Mouse (Mus musculus) E14TG2a.4 (cell line): ENCODE measurements around the gene Pde3b.

Experiments
- CTCF ChIP-seq: conservative IDR thresholded peaks from 2 replicates; pipeline ENCODE4 v1.5.1; 2014; ENCODE audit warnings: low read length
- NANOG ChIP-seq: IDR thresholded peaks from 2 replicates; pipeline ENCODE4 v1.6.1; 2014; ENCODE audit warnings: borderline replicate concordance, low read length, mixed read lengths

GRCm38 (mm10) chr7:114420918-114421317, 5.8 kb downstream of the Pde3b start:
- TF ChIP-seq CTCF (no peak), NANOG (no peak)
